Mouse (Mus musculus): ENCODE measurements around the gene Impg1.

Impg1 gene

DNA sequence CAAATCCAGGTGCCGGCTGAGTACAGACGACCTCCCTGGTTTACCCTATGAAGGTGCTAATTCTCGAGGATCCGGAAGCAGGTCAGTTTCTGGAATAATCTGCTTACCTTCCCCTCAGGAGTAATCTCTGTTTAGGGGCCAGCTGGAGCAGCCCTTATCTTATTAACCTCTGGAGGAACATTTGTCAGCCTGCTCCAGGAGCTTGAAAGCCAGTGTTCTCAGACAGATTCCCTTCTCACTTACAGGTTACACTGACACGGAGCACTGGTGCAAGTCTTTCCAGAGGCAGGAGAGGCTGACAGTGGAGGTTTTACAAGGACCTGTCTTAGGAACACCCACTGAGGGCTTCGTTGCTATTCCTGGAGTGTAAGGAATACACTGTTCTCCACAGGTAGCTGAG lies at the start of gene Impg1:
Gene Impg1, minus strand, starts transcription at position 101 of the 400 bp plus-strand sequence.
- no peak for DNase-seq (ENCODE audit: low read depth, low spot score)

DNA sequence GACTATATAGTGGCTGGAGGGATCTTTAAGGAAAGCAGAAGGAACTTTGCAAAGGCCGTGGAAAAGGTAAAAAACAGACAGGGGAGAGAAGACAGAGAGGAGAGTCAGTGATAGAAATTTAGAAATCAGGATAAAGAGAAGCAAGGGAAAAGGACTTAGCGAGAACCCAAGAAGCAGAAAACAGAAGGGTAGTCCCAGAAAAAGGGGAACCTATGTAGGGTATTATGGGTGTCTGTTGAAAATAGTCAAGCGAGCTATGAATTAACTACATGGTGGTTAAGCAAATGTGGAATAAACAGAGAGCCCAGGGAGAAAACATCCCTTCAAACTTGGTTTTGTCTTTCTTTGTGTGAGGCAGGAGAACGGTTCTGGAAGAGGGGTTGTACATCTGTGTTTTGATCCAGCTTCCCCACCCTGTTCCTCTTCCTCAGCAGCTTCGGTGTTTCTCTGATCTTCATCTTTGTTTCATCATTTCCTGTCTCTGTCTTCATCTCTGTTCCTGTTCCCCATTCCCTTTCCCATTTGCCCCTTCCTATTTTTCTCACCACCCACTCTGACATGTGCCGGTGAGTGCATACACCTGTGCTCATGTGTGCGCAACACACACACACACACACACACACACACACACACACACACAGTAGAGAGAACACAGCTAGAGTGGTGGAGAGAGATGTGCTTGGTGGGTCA lies 44.3 kb upstream of the Impg1 start:
- DNase-seq (ENCODE audit: low read depth, low spot score) = no peak

DNA sequence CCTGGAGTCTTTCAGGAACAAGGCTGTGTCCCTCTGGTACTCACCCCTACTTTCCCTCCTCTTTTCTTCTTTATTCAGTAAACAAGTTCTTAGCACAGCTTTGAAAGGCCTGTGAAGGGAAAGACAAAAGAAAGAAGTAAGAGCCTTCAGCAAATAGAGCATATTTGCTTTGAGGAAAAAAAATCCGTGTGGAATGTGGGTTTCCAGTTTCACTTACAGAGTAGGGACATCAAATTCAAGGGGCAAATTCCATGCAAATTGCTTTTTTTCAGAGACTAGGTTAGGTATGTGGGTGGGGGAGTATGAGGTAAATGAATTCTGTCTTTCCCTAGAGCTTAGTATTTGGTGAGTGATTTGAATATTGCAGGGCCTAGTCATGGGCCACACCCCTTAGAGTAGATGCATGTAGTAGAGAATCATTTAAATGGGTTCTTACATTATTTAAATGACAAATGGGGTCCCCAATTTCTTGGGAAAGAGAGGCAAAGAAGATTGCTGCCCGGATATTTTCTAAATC lies 39.3 kb upstream of the Impg1 start:
- DNase-seq (ENCODE audit: low read depth, low spot score) = no peak

DNA sequence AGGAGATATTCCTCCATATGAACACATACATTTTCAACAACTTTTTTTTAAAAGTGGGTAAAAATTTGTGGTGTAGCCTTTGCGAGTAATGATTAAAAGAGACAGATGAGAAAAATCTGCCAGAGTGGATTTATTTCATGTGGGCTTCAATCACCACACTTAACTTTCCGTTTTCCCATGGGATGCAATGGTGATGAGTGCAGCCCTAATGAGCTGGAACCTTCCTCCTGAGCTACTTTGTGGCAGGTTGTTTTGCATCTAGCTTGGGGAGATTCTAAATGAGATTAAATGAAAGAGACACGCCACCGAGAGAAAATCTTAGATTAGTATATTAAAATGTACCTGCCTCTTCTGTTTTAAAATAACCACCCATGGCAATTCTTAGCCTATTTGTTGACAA lies 26.3 kb upstream of the Impg1 start:
- no peak for DNase-seq (ENCODE audit: low read depth, low spot score)

DNA sequence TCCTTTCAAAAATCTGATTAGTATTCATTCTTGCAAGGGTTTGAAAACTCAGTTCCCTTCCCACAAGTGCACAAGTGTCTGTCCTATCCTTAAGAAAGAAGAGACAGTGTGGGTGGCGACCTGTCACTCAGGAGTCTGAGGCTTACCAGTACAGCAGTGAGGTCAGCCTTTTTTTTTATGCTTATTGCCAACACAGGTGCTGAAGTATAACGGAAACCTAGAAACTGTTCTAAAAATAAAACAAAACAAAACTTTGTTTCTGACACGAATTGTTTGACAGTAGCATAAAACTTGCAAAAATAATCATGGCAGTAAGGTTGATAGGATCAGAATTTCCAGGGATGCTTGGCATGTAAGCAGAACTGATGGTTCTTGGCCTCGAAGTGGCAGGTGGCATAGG lies 4.9 kb downstream of the Impg1 start:
- no peak for DNase-seq (ENCODE audit: low read depth, low spot score)

DNA sequence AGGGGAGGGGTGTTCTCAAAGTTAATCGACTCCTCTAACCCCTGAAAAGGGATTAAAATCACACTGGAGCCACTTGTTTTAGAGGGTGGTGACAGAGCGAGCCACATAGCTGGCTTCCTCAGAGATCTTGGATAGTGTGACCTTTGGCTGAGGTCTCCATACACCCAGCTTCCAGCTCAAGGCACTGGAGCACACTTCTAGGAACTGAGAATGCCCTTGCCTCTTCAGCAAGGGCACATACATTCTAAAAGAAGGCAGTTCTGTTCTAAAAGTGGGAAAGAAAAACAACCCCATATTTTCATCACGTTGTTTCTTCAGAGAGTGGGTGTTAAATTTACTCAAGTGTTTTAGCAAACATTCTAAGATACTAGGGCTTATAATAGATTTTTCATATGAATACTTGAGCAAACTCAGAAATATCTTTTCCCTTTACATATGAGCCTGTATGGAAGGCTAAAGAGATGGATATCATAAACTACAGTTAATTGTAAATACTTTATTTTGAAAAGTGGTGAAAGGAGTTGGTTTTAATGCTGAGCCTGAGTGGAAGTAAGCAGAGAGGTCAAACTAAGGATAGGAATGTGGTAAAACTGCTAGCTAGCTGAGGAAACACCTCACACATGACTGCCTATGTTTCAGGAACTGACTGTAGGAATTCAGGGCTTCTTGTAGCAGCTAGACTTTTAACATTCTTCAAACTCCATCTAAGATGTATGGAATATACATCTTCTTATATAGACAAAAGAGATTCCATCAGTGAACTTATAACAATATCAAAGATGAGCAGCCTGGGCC lies 14.6 kb downstream of the Impg1 start:
- DNase-seq (ENCODE audit: low read depth, low spot score) = no peak

DNA sequence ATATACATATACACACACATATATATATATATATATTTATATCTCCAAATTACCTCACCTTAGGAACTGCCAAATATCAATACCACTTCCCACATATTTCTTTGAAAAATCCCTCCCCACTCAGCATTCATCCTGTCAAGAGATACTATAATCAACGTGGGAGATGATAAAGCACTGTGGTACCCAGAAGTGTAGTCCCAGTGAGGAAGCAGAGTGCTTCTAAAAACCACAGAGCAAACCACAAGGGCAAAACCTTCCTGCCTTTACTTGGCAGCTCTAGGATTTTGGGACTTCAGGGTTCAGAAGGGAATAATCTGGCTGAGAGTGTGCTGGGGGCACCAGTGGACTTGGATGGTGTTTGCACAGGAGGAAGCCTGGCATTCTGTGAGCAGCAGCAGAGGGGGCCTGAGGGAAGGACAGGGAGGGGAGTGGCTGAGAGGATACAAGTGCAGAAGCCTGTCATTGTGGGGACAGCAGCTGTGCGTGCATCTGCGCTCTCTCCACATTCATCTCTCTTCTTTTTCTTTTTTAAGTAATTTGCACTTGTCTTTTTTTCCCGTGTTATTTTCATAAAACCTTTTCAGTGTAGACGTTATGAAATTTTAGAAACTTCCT lies 24.1 kb downstream of the Impg1 start:
- no peak for DNase-seq (ENCODE audit: low read depth, low spot score)

DNA sequence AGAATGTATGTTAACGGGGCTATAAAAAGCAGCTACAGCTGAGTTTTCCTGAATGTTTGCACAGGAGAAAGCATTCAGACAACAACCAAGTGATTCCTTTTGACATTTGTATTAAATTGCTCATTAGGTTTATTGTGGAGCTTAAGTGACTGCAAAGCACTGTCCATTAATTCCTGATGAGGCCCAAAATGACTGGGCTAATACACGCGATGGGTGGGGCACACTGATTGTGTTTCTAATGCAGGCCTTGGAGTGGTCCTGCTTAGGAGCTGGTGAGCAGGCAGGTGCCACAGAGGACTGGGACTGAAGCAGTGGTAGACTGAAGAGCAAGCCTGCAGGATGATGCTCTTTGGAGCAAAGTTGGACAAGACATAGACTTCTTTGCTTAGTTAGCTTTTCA lies 73.9 kb downstream of the Impg1 start:
- no peak for DNase-seq (ENCODE audit: low read depth, low spot score)

DNA sequence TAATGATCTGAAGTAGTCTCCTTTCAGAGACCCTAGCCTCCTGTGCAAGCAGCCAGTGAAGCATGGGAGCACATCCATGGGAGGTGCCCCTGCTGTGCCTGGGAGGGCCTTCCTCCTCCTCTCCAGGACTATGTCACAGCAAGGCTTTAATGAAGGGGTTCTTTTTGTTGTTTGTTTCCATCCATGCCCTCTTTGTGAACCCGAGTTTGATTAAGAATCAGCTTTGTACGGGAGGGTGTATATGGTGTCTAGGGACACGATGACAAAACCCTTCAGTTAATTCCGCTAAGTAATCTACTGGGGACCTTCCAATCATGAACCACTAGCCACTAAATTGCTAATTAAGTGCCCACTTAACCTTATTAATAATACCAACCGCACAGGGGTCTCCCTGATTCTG lies 74.3 kb downstream of the Impg1 start:
- DNase-seq (ENCODE audit: low read depth, low spot score) = no peak

DNA sequence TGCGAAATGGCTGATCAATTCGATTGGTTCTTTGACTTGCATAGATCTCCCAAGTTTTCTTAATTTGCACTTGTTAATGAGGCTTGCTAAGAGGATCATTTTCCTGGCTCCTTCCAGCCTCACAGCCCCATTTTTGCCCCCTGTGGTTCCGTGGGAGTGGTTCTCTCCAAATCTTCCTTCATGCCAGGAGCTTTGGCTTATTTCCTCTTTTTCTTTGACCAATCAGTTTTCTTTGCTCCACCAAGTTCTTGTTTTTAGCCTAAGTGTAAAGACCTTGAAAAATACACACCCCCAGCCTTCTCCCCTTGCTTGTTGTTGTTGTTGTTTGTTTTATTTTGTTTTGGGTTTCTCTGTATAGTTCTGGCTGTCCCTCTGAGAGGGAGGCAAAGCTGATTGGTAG lies 77.4 kb downstream of the Impg1 start:
- DNase-seq (ENCODE audit: low read depth, low spot score) = no peak

DNA sequence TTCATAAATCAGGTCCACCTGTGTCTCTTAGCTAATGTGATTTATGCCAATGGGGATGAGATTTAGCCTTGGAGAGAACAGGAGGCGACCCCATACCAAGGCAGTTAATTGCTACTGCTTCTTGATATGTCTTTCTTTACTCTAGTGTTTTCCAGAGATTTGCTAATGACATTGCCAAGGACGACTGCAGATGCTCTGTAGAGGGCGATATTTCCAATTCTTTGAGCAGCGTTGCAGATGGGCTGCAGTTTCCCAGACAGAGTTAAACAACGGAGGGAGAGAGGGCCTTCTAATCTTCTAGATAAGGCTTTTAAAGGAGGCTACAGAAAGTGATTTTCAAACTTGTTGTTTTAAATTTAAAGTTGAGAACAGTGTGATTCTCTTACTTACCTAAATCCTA lies 78.8 kb downstream of the Impg1 start:
- DNase-seq (ENCODE audit: low read depth, low spot score) = no peak

DNA sequence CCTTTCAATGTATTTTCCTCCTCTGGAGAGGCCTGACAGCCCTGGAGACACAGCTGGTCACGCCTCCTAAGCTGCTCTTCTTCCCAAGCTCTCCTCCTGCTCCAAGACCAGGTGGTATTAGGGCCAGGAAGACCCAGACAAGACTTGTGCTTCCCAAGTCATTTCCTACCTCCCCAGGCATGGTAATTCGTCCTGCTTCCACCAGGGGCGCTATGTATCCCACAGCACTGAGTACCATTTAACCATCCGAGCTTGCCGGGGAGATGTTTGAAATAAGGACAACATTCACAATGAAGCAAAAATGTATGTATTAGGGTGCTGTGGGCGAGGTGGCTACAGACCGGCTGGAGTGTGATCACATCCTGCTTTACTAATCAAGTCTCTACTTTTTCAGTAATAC lies 79.3 kb downstream of the Impg1 start:
- no peak for DNase-seq (ENCODE audit: low read depth, low spot score)

DNA sequence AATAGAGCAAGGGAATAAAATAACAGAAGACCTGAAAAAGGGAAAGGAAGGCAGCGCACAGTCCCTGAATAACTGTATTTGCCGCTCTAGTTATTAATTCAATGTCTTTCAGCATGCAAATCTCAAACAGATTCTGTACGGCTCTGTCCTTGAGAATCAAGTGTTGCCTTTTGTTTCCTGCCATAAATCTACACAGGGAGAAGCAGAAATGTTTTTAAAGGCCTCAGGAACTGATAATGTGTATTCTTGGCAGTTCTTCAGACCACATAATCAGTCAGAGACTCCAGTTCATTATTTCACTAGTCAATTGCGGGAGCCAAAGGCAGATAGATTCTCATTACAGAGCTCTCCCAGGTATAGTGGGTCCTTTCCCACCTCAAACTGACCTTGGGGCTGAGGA lies 82.6 kb downstream of the Impg1 start:
- DNase-seq (ENCODE audit: low read depth, low spot score) = no peak

DNA sequence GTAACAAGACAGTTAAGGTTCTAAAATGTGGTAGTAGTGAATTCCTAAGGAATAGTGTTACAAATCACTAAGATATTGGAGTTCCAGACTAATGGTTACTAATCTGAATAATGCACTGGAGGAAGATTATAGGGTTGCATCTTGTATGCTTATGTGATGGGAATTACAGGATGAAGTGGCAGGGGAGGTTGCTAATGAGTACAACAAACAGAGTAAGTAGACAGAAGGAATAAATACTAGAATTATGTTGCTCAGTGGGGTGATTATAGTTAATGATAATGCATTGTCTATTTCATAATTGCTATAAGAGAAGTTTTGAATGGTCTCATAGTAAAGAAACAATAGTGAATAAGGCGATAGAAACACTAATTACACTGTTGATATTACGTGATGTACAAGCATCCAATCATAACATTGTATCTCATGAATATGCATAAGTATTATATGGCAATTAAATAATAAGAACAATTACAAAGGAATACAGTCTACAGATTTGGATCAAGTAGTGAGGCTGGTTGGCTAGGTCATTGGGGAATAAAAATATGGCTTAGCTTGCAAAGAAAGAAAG lies 85.1 kb downstream of the Impg1 start:
- no peak for DNase-seq (ENCODE audit: low read depth, low spot score)

DNA sequence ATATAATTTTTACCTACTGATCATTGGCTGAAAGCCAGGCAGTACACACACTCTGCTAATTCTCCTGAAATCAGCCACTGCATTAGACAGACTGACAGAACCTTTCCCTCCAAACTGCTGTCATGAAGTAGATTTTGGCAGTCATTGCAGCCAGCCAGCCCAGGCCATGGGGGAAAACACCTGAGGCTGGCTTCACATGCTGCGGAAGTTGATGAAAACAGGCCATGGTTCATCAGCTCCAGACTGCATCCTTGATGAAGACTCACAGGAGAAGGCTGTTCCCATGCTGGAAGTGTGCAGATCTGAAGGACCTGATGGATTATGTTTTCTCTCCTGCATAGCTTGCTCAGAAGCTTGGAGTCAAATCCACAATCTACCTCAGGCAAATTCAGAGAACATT lies 91.2 kb downstream of the Impg1 start:
- DNase-seq (ENCODE audit: low read depth, low spot score) = no peak

DNA sequence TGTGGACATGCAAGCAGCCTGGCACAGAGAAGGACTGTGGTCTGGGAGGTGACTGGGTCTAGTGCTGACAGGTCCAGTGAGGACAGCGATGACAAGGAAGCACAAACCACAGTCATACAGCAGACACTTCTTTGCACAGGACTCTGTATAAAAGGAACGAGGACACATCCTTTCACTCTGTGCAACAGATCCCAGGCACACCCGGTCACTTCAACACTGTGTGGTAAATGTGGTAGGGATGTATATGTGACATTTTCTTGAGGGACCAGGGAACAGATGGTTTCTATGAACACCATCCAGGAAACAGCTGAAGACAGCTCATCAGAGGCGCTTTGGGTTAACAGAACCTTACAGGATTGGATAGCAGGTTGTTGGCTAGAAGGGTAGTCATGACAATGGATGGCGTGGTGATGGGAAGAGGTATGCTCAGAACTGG lies 92.0 kb downstream of the Impg1 start:
- no peak for DNase-seq (ENCODE audit: low read depth, low spot score)

DNA sequence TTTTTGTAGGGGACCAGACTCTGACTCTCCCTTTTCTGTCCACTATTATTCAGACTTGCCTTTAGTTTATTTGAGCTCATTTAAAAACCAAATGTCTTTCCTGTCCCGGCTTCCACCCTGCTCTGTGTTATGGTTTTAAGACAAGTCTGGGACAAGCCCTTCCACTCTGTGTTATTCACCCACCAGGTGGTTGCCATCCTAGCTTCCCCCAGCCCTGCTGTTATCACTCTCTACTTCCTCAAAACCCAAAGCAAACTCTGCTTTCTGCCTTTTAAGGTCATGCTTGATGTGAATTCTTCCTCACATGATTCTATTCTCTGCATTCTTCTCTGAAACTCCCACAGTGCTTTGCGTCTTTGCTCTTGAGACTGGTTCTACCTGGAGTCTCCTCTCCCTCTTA lies 96.6 kb downstream of the Impg1 start:
- no peak for DNase-seq (ENCODE audit: low read depth, low spot score)

DNA sequence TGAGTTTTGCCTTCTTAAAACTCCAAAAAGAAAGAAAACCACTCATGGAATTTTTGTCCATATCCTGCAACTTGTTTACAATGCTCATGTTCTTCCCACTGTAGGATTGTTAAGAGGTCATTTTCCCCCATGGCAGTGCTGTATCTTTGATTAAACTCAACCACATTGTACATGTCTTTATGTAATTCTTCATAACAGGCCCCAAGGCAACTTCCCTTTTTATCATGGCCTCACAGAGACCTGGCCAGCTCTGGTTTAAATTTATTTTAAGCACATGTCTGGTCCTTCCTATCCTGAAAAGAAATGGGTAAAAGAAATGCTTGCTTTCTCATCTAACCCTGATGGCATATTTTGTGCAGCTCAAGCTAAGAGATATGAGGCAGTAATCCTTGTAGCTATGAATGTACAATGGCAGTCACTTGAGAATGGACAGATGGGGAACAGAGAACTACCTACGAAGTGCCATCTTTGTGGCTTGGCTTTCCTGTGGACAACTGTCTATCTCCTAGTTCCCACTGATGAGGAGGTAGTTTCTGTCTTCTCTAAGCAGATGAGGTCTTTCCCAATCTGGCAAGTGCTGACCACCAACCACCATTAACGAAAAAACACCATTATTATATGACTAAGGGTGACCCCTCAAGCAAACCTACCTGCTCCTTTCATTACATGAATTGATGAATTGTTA lies 97.6 kb downstream of the Impg1 start:
- DNase-seq (ENCODE audit: low read depth, low spot score) = no peak

DNA sequence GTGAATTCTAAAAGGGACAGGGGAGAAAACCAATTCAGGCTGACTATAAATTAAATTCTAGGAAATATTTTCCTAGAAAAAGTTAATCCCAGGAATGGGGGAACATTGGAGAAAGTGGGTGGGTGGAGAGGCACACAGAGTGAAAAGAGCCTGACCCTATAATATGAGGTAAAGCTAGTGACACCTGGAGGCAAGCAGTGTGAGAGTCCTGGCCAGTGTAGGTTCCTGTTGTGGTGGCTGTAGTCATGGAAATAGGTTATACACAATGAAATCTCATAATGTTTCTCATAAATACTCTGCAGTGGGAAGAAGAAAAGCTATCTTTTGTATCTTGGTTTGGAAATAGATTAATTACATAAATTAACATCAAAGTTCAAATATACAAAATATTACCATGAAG lies 105.2 kb downstream of the Impg1 start:
- DNase-seq (ENCODE audit: low read depth, low spot score) = no peak

DNA sequence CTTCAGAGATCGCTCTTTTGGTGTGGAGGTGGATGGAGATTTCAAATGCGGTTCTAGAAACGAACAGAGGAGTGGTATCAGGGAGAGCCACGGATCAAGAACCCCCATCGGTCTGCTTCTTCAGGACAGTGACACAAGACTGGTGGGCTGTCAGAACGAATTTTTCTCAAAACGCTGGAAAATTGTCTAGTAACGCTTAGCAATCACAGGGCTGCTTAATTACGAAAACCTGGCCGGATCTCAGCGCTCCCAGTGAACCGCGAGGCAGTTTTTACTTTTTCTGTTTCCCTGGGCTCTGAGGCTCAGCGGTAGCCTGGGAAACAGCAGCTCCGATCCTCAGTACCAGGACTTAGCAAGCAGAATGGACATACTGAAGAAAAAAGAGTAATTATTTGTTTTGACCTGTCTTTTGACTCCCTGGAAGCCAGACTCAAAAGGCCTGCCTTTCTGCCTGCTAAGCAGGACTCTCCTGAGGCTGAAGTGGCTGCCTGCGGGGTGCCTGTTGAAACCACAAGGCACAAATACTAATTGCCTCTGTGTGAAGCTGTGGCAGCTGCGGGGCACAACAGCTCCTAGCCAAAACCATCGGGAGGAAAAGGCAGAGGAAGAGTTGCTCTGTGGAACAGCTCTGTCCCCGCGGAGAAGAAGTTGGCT lies 113.5 kb downstream of the Impg1 start:
- DNase-seq (ENCODE audit: low read depth, low spot score) = no peak

DNA sequence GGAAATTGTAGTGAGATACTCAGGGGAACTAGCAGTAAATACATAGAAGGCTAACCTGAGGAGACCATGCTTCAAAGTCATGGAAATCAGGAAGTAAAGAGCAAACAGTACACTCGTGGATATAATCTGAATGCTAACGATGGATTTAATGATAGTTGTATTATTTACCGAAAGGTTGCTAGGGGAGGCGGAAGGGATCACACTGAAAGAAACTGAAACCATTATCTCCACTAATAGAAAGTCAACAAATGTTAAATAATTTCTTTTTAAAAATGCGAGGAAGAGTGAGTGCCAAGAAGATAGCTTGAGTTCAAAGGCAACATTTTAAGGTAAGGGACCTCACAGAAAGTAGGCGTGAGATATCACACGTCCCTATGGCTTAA lies 114.0 kb downstream of the Impg1 start:
- DNase-seq (ENCODE audit: low read depth, low spot score) = no peak

Measured in c-Kit-negative CD71-positive TER-119-positive erythroid progenitor cells, embryonic 14.5 days (primary cell).